Mouse (Mus musculus): ENCODE measurements at regions not wholly inside any gene's neighbourhood (a gene's known extent, or its start where the extent isn't known, plus 50 kb on each side); places are given as distances from the start of the nearest gene placed in this dataset.

- peak in 1 of 2 experiments; percentile 32 for DNase-seq (ENCODE audit: low spot score in 2 of 2)
These were observed 597.8 kb upstream of the Gm10131 start for GRCm38 (mm10) chr8:34709316-34709715.

DNA sequence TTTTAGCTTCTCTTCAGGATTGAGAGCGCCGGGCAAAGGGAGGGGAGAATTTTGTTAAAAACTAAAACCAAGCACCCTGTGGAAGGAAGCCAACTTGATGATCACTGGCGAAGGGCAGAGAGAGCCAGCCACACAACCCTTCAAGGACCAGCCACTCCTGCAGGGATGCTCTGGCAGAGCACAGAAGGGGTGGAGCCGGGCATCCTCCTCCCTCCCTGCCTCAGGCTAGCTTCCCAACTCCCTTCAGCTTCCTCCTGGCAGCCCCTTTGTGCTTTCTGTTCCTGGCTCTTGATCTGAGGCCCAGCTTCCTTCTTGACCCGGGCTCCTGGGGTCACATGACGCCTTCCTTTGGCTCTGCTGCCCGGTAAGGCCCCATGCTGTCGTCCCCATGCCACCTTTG, 591.8 kb upstream of the Gm10131 start:
- peak in 1 of 2 experiments; percentile 17 for DNase-seq (ENCODE audit: low spot score in 2 of 2)

DNA sequence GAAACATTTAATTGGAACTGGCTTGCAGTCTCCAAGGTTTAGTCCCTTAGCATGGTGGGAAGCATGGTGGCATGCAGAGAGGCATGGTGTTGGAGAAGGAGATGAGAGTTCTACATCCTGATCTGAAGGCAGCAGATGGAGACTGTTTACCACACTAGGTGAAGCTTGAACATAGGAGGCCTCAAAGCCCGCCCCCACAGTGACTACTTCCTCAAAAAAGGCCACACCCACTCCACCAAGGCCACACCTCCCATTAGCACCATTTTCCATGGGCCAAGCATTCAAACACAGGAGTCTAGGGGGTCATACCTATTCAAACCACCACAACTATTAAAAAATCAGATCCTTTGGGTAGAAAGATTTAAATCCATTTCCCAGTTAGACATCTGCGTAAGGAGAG, 591.3 kb upstream of the Gm10131 start:
- no peak for DNase-seq (ENCODE audit: low spot score in 2 of 2)

DNA sequence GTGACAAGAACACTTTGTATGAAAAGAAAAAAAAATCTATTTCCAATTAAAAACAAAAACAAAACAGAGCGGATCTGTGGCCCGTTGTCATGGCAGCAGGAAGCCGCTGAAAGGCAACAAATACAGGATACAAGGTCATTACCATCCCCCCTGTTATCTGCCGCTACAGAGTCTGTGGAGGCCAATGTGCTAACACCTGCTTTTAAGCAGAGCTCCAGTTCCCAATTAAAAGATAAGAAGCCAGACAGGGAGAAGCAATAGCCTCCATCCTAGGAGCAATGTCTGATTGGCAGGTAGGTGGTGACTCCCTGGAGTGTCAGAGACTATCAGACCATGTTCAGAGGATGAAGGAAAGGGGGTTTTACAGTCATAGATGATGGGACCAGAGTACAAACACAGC, 587.5 kb upstream of the Gm10131 start:
- DNase-seq (ENCODE audit: low spot score in 2 of 2) = no peak

- DNase-seq (ENCODE audit: low spot score in 2 of 2) = no peak
These were observed 584.8 kb upstream of the Gm10131 start for GRCm38 (mm10) chr8:34696365-34696764.

DNA sequence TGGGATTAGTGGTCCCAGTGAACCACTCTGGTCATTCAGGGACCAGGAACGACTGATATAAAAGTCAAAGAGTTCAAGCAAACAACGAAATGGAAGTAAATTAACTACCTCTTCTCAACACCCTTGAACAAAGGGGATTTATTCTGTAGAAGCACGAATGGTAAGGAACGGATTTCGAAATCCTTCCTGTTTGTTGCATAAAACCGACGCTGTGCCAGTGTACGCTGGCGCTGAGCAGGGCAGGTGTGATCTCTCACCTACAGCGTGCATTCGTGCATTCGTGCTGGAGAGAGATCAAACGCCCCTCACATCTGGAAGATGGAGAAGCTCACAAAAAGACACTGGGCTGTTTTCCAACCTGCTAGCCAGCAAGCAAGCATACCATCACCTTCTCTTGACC, 581.1 kb upstream of the Gm10131 start:
- no peak for DNase-seq (ENCODE audit: low spot score in 2 of 2)

DNA sequence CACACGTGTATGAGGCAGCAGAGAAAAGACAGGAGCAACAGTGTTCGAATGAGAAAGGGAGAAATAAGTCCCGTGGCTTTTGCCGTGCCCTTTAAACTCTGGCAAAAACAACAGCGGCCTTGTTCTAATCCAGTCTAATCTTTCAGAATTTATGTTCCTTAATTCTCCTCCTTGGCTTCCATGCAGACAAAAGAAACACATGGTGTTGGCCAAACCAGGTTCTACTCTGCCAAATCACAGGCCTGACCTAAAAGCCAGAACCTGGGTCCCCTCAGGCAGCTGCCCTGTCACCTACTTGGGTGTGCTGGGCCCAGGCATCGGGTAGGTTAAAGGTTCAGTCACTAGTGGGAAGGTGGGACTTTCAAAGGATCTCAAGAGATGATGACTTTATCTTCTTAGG, 580.2 kb upstream of the Gm10131 start:
- DNase-seq (ENCODE audit: low spot score in 2 of 2) = no peak

GRCm38 (mm10) chr8:34689825-34690493, 578.4 kb upstream of the Gm10131 start:
- DNase-seq (ENCODE audit: low spot score in 2 of 2) = no peak

- no peak for DNase-seq (ENCODE audit: low spot score in 2 of 2)
These were observed 577.7 kb upstream of the Gm10131 start for GRCm38 (mm10) chr8:34689049-34689824.

GRCm38 (mm10) chr8:34688396-34689048, 577.0 kb upstream of the Gm10131 start:
- no peak for DNase-seq (ENCODE audit: low spot score in 2 of 2)

DNA sequence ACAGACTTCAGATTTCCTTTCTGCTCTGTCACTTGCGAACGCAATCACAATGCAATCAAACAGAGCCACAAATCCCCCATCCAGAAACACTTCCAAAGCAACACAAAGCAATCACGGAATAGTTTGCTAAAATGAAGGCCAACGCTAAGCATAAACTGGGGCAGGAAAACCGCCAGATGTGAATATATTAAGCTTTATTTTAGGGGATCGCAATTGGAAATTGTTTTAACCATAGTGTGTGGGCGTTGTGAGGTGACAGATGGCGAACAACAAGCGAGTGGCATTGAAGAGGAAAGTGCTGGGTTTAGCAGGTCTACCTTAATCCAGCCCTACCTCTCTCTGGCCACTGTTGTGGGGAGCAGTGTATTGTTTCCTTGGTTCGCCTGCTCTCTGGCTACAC, 574.8 kb upstream of the Gm10131 start:
- no peak for DNase-seq (ENCODE audit: low spot score in 2 of 2)

- DNase-seq (ENCODE audit: low spot score in 2 of 2) = no peak
These were observed 573.1 kb upstream of the Gm10131 start for GRCm38 (mm10) chr8:34684683-34685082.

DNA sequence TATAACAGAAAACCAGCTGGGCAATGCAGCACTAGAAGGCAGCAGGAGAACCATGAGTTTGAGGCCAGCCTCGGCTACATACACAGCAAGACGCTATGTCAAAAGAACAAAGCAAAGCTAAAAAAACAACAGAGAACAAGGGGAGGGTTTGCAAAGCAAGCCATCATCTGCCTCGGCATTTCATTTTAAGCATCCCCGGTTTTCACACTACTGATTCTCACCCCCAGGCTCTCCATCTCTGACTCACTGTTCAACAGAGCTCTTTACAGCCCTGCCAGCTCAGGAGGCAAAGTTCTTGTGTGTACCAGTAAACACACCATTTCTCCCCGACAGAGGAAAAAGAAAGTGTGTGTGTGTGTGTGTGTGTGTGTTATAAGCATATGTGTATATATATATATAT, 571.6 kb upstream of the Gm10131 start:
- DNase-seq (ENCODE audit: low spot score in 2 of 2) = no peak

GRCm38 (mm10) chr8:34682221-34682620, 570.7 kb upstream of the Gm10131 start:
- DNase-seq (ENCODE audit: low spot score in 2 of 2) = no peak

GRCm38 (mm10) chr8:34679565-34680291, 568.2 kb upstream of the Gm10131 start:
- peak; percentile 61 to 80 for DNase-seq (ENCODE audit: low spot score in 2 of 2)

- no peak for DNase-seq (ENCODE audit: low spot score in 2 of 2)
These were observed 567.3 kb upstream of the Gm10131 start for GRCm38 (mm10) chr8:34678879-34679278.

DNA sequence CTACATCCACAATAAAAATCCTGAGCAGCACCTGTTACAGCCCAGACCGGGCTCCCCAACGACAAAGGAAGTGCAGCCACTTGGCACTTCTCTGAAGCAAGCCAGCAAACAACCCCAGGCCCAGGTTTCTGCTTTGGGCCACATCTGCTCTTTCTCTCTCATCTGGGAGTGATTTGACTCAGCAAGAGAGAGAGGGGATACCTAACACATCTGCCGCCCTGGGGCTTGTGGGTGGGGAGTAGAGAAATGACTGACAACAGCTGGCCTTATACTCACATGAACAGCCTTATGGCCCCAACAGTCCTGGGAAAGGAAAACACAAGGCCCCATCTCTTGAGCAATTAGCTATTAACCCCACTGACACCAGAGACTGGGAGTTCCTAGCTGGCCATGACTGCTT, 560.2 kb upstream of the Gm10131 start:
- DNase-seq (ENCODE audit: low spot score in 2 of 2) = no peak

DNA sequence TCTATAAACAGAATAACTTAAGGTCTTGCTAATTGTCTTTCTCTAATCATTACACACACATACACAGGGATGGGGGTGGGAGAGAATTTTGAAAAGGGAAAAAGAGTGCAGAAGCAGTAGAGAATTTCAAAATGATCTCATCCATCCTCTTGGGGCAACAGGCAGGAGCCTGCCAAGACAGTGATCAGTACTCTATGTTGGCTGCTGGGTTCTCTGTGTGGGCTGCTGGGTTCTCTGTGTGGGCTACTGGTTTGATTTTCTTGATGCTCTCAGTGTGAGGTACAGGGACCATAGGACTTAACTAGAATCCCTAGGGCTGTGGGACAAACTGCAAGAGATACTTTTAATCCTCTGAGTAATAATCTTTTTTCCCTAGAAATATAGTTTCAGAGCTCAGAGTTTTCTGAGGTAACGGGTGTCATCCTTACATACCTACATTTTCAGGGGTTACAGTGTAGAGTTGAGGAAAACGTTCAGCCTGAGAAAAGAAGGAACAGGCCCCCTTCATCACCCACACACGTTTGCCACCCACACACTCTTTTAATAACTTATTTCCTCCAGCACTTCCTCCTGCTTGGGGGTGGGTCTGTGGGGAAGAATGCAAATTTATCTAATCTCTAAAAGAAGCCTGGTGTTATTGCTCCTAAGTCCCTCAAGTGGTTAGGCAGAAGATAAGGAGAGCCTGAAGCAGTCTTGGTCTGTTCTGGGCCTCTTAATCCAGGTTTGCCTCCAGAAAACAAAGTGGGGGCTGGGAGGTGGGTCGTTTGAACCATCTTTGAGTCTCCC, 559.6 kb upstream of the Gm10131 start:
- no peak for DNase-seq (ENCODE audit: low spot score in 2 of 2)

DNA sequence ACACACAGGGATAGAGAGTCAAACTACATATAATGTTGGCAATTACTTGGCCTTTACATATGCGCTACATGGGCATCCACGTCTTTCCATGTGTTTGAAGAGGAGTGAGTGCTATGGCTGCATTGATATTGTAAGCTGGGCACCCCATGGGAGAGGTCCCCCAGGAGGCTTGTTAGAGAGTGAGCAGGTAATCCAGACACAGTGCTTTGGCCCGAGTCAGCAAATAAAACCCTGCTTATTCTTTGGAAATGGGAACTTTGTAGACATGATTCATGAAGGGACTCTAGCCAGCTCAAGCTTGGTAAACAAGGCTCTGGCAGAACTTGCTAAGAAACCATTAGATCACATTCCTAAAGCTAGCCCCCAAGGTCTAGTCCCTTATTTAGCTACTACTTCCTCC, 557.6 kb upstream of the Gm10131 start:
- no peak for DNase-seq (ENCODE audit: low spot score in 2 of 2)

- no peak for DNase-seq (ENCODE audit: low spot score in 2 of 2)
These were observed 552.9 kb upstream of the Gm10131 start for GRCm38 (mm10) chr8:34664429-34664828.

- DNase-seq (ENCODE audit: low spot score in 2 of 2) = no peak
These were observed 551.0 kb upstream of the Gm10131 start for GRCm38 (mm10) chr8:34662532-34662931.
